Comparison of ENCODE assay signal across 27 mouse cellular contexts in the genomic region with DNA sequence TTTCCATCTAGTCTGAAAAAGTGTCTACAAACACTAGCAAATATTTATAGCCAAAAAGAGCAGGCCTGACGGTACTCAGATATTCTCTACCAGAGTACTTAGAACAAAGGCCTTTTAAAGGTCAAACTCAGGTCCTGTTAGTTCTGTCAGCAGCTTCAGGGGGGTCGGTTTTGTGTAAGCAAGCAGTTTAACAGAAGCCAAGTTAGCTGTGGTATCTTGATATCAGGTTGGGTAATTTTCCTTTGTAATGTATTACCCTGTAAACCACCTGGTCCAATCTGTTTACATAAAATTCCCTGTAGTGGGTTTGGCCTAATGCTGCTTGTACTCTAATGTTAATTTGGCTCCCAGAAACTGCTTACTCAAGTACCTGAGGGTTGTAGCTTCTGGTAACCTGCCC.
"Had no signal": no experiment of that assay in that cellular context is flagged by ENCODE, and none has a peak within 500 bp of the region (broad histone marks: within the 10 kb centered on the region; RNA-seq: fewer than 3 reads in every experiment).

No protein-coding gene starts in this region.

- H3K9ac ChIP-seq: embryonic facial prominence, embryonic 12.5 days; embryonic facial prominence, embryonic 13.5 days; embryonic facial prominence, embryonic 15.5 days; forebrain, embryonic 12.5 days; forebrain, embryonic 13.5 days; forebrain, embryonic 15.5 days; forebrain, postnatal 0 days had no signal

- H3K4me3 ChIP-seq: embryonic facial prominence, embryonic 10.5 days; embryonic facial prominence, embryonic 12.5 days; embryonic facial prominence, embryonic 13.5 days; embryonic facial prominence, embryonic 15.5 days; erythroblast, embryonic 14.5 days; forebrain, embryonic 10.5 days; forebrain, embryonic 12.5 days; forebrain, embryonic 13.5 days; forebrain, embryonic 15.5 days; gastrocnemius, adult 2 months; heart, adult 2 months had no signal

- DNase-seq: cerebellum, adult 9-10 months; cerebellum, adult 9-11 months; cerebellum, postnatal 10 days; cerebellum, postnatal 14 days; cerebellum, postnatal 25 days; cerebellum, postnatal 36 days; embryo, embryonic 11 days; forebrain, postnatal 0 days; gastrocnemius, adult 2 months; gastrocnemius, postnatal 10 days; gastrocnemius, postnatal 14 days; gastrocnemius, postnatal 25 days; gastrocnemius, postnatal 36 days; heart, adult 11 months; heart, adult 18-20 months; heart, adult 2 months had no signal

- H3K27ac ChIP-seq: embryonic facial prominence, embryonic 10.5 days; embryonic facial prominence, embryonic 12.5 days; embryonic facial prominence, embryonic 13.5 days; embryonic facial prominence, embryonic 15.5 days; forebrain, embryonic 10.5 days; forebrain, embryonic 12.5 days; forebrain, embryonic 13.5 days; forebrain, embryonic 15.5 days; gastrocnemius, adult 2 months; heart, adult 2 months had no signal

- H3K4me2 ChIP-seq: embryonic facial prominence, embryonic 12.5 days; embryonic facial prominence, embryonic 13.5 days; embryonic facial prominence, embryonic 15.5 days; forebrain, embryonic 12.5 days; forebrain, embryonic 13.5 days; forebrain, embryonic 15.5 days had no signal

- ATAC-seq: forebrain, embryonic 13.5 days; forebrain, embryonic 14.5 days; forebrain, embryonic 15.5 days; forebrain, embryonic 16.5 days; forebrain, postnatal 0 days had no signal

- H3K9me3 ChIP-seq: embryonic facial prominence, embryonic 10.5 days; embryonic facial prominence, embryonic 12.5 days; embryonic facial prominence, embryonic 13.5 days; embryonic facial prominence, embryonic 15.5 days; forebrain, embryonic 10.5 days; forebrain, embryonic 12.5 days; forebrain, embryonic 13.5 days; forebrain, embryonic 15.5 days had no signal

- H3K27me3 ChIP-seq: embryonic facial prominence, embryonic 12.5 days; embryonic facial prominence, embryonic 13.5 days; embryonic facial prominence, embryonic 15.5 days; forebrain, embryonic 15.5 days had no signal

- H3K36me3 ChIP-seq: embryonic facial prominence, embryonic 10.5 days; embryonic facial prominence, embryonic 12.5 days; embryonic facial prominence, embryonic 13.5 days; embryonic facial prominence, embryonic 15.5 days; forebrain, embryonic 10.5 days; forebrain, embryonic 12.5 days; forebrain, embryonic 15.5 days had no signal

- H3K4me1 ChIP-seq: embryonic facial prominence, embryonic 10.5 days; embryonic facial prominence, embryonic 12.5 days; embryonic facial prominence, embryonic 15.5 days; forebrain, embryonic 15.5 days had no signal
